Mouse (Mus musculus): Measurements from ENCODE around the gene Ppp1r14a.

Ppp1r14a gene

GRCm38 (mm10) chr7:29334156-29334555 is 45.0 kb downstream of the Ppp1r14a start:
- no peak for DNase-seq (ENCODE audit: low spot score)

DNA sequence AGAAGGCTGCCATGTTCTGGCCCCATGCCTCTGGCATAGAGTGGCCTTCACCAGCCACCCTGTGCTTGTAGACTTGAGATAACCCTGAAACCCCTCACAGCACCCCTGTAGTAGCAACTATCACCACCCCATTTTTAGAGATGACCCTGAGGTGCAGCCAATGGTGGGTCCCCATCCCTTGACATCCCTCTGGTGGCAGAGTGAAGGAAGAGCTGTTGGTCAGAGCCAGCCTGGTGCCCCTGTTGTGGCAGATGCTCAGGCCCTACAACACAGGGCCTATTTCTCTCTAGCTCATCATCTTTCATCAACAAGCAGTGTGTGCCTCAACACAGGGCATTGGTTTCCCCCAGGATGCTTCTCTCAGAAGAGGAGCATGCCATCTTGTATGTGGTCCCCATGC is 46.2 kb downstream of the Ppp1r14a start:
- DNase-seq (ENCODE audit: low spot score), result no peak

GRCm38 (mm10) chr7:29335841-29336671 is 46.9 kb downstream of the Ppp1r14a start:
- DNase-seq (ENCODE audit: low spot score), result no peak

GRCm38 (mm10) chr7:29336795-29337319 is 47.7 kb downstream of the Ppp1r14a start:
- no peak for DNase-seq (ENCODE audit: low spot score)

DNA sequence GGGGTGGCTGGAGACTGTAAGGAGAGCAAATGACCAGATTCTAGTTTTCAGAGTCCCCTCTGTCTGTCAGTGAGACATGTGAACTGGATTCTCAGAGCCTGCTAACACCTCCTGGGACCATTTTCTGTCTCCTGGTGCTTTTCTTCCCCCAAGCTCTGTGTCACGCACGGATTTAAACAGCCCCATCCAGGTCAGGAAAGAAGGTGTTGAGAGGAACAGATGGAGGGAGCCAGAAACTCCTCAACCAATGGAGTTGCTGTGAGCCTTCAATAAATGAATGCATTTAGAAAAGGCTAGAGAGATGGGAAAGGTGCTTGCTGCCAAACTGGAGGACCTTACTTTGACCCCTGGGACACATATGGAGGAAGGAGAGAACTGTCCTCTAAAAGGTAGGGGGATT is 48.7 kb downstream of the Ppp1r14a start:
- no peak for DNase-seq (ENCODE audit: low spot score)

- DNase-seq (ENCODE audit: low spot score), result no peak
These were observed 49.3 kb downstream of the Ppp1r14a start for GRCm38 (mm10) chr7:29338351-29338919.

DNA sequence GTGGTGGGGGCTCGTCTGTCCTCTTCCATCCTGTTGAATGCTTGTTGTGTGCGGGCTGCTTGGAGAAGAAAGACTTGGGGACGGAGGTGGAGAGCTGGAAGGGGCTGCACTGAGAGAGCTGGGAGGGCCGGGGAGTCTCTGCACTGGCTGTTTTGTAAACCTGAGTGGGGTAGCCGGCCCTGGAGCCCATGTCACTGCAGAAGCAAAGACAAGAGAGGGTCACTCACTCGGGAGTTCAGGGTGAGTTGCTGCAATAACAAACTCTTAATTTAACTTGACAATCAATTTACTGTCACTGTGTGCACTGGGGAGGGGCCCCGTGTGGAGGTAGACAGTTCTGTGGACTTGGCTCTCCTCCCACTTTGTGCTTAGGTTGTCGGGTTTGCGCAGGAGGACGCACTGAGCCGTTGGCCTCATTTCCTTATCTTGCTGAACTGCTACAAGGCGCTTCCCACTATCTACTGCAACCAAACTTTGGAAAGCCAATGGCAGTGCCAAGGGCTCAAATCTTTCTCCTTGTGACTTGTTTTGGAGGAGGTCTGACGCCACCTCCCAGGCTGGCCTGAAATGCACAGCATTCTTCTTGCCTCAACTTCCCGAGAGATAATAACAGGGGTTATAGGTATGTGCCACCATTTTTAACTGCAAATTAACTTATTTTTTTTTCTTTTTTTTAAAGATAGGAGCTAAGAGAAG is 50.0 kb downstream of the Ppp1r14a start:
- DNase-seq (ENCODE audit: low spot score), result no peak

DNA sequence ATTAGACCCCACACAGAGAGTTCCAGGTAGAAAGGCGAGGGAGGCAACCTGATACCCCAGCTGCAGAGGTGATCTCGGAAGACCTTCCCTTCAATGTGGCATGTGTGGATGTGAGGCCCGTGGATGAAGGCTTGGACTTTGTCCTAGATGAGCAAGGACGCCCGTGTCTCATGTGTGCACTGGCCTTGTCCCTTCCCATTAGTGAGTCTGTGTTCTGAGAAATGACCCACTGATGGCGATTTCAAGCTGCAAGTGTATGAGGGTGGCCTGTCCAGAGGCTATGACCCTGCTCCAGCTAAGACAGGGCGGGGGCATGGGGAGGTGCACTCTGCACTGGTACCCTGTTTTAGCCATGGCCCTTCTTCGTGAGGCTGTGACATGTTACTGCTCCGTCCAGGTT is 51.1 kb downstream of the Ppp1r14a start:
- DNase-seq (ENCODE audit: low spot score), result no peak

- DNase-seq (ENCODE audit: low spot score), result no peak
These were observed 51.7 kb downstream of the Ppp1r14a start for GRCm38 (mm10) chr7:29340838-29341237.

DNA sequence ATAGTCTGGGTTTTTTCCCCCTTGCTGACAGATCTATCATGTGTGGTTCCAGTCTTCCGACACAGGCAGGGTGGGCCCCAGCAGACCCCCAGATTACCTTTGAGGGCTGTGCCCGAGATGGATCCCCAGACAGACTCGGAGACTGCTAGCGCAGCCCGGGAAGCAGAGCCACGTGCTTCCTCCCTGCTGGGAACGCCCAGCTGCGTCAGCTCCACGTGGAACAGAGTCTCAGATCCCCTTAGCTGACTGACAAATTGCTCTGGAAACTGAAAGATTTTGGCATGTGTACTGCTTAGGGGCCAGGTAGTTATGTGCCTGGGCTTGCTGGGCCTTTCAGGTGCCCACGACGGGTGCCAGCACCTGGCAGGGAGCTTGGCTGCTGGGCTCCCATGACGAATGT is 52.6 kb downstream of the Ppp1r14a start:
- DNase-seq (ENCODE audit: low spot score), result no peak

DNA sequence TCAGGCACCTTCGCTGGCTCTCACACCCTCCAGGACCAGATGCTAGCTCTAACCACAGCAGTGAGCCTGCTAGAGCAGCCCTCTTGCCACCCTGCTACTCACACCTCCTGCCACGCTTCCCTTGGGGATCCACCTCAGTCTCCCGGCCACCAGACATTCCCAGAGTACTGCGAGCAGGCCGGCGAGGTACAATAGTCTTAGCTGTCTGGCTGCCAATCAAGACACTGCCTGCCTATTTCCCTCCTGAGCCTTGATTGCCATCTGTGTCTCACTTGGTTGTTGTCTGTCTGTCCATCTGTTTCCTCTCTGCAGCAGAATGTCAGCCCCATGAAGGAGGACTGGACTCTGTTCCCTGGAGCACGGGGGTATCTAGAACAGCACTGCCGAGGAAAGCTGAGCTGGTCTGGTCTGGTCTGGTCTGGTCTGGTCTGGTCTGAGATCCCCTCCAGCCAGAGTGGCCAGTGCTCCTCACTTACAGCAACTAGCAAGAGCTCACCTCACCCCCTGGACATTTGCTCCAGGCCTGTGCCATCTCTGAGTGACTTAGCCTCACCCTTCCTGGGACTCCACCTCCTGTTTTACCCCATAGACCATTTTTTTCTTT is 53.5 kb downstream of the Ppp1r14a start:
- DNase-seq (ENCODE audit: low spot score), result no peak

Data from testis, postnatal 10 days (tissue).